Mouse (Mus musculus): Measurements from ENCODE around the gene Ctsq. TPM values are rescaled to one million over a fixed set of nuclear protein-coding genes. Genes with fewer than 3 reads are reported as not detected.
"Not testable (repeated sequence)": the region's sequence is repeated elsewhere in the genome, so short reads cannot be mapped to it uniquely, and the experiment has no call there.

Ctsq gene
- polyA plus RNA-seq (2016; fragmentation: Nextera tagmentation; extraction: Ambion mirVana), result not detected in 2 replicates

GRCm38 (mm10) chr13:61040531-61040930 is at the start of gene Ctsq:
Ctsq (minus strand) TSS chr13:61040631.
- Histone ChIP-seq H3K9me3 (replicated peaks) (peaks cover 18% of the 10 kb centered on the region), H3K4me2 (replicated peaks) (no peak within 1 kb of the TSS), H3K27ac (no peak within 1 kb of the TSS), H3K27me3 (no peaks in the 10 kb centered on the region), H3K4me1 (no peaks in the 10 kb centered on the region), H3K36me3 (no peaks in the 10 kb centered on the region), H3K4me3 (no peak within 1 kb of the TSS), H3K9ac (no peak within 1 kb of the TSS)
- no peak for ATAC-seq (ENCODE audit: low FRiP score)
- 61% methylated on average over 3 of the region's 3 CpGs for WGBS

GRCm38 (mm10) chr13:61022785-61023184 is 17.6 kb downstream of the Ctsq start:
- no peak overlapping the region for H3K27ac ChIP-seq
- H3K4me3 ChIP-seq, result no peak overlapping the region
- H3K4me2 ChIP-seq (replicated peaks), result no peak overlapping the region
- no peak for ATAC-seq (ENCODE audit: low FRiP score)
- peaks cover 28% of the 10 kb centered on the region for H3K9me3 ChIP-seq (replicated peaks)
- no peaks in the 10 kb centered on the region for H3K27me3 ChIP-seq
- WGBS, result 89% methylated on average over 3 of the region's 3 CpGs
- H3K9ac ChIP-seq, result no peak overlapping the region
- no peaks in the 10 kb centered on the region for H3K36me3 ChIP-seq
- no peaks in the 10 kb centered on the region for H3K4me1 ChIP-seq

- H3K9ac ChIP-seq, result no peak overlapping the region
- H3K4me1 ChIP-seq, result no peaks in the 10 kb centered on the region
- ATAC-seq (ENCODE audit: low FRiP score), result no peak
- 87% methylated on average over 6 of the region's 6 CpGs for WGBS
- no peaks in the 10 kb centered on the region for H3K27me3 ChIP-seq
- H3K27ac ChIP-seq, result no peak overlapping the region
- H3K4me2 ChIP-seq (replicated peaks), result no peak overlapping the region
- no peak overlapping the region for H3K4me3 ChIP-seq
- H3K36me3 ChIP-seq, result no peaks in the 10 kb centered on the region
- H3K9me3 ChIP-seq (replicated peaks), result peaks cover 23% of the 10 kb centered on the region
Observed at GRCm38 (mm10) chr13:61021844-61022243, 18.6 kb downstream of the Ctsq start.

GRCm38 (mm10) chr13:61010171-61010570 is 30.3 kb downstream of the Ctsq start:
- H3K4me1 ChIP-seq, result no peaks in the 10 kb centered on the region
- no peak for ATAC-seq (ENCODE audit: low FRiP score)
- H3K27me3 ChIP-seq, result no peaks in the 10 kb centered on the region
- H3K4me3 ChIP-seq, result no peak overlapping the region
- WGBS, result 77% methylated on average over 4 of the region's 4 CpGs
- no peak overlapping the region for H3K9ac ChIP-seq
- H3K9me3 ChIP-seq (replicated peaks), result peaks cover 28% of the 10 kb centered on the region
- H3K36me3 ChIP-seq, result no peaks in the 10 kb centered on the region
- no peak overlapping the region for H3K27ac ChIP-seq
- no peak overlapping the region for H3K4me2 ChIP-seq (replicated peaks)

GRCm38 (mm10) chr13:61005859-61006258 is 34.6 kb downstream of the Ctsq start, which contains the start of gene Ctsj:
Ctsj (minus strand) TSS chr13:61005959.
- Histone ChIP-seq H3K9ac (no peak within 1 kb of the TSS), H3K9me3 (replicated peaks) (peaks cover 27% of the 10 kb centered on the region), H3K4me1 (no peaks in the 10 kb centered on the region), H3K27ac (no peak within 1 kb of the TSS), H3K4me3 (no peak within 1 kb of the TSS), H3K27me3 (no peaks in the 10 kb centered on the region), H3K36me3 (no peaks in the 10 kb centered on the region), H3K4me2 (replicated peaks) (no peak within 1 kb of the TSS)
- no peak for ATAC-seq (ENCODE audit: low FRiP score)
- WGBS, result 77% methylated on average over 3 of the region's 3 CpGs

- no peaks in the 10 kb centered on the region for H3K27me3 ChIP-seq
- ATAC-seq (ENCODE audit: low FRiP score), result no peak
- H3K4me2 ChIP-seq (replicated peaks), result no peak overlapping the region
- WGBS, result 54% methylated on average over 2 of the region's 2 CpGs
- peaks cover 33% of the 10 kb centered on the region for H3K9me3 ChIP-seq (replicated peaks)
- no peaks in the 10 kb centered on the region for H3K4me1 ChIP-seq
- no peaks in the 10 kb centered on the region for H3K36me3 ChIP-seq
- no peak overlapping the region for H3K27ac ChIP-seq
- H3K9ac ChIP-seq, result no peak overlapping the region
- no peak overlapping the region for H3K4me3 ChIP-seq
Observed at GRCm38 (mm10) chr13:60997600-60997999, 42.8 kb downstream of the Ctsq start.

- ATAC-seq (ENCODE audit: low FRiP score); H3K36me3 ChIP-seq: not testable (repeated sequence)
- 78% methylated on average over 4 of the region's 5 CpGs for WGBS
Observed at GRCm38 (mm10) chr13:60986915-60987314, 53.5 kb downstream of the Ctsq start.

More at GRCm38 (mm10) chr13:60986915-60987314, 53.5 kb downstream of the Ctsq start:
- not testable (repeated sequence) for H3K9ac ChIP-seq; H3K9me3 ChIP-seq (replicated peaks); H3K4me3 ChIP-seq; H3K4me1 ChIP-seq; H3K27me3 ChIP-seq; H3K4me2 ChIP-seq (replicated peaks); H3K27ac ChIP-seq

Other genes starting within 250 kb of the Ctsq start
- gene Ctsll3, start 237.8 kb downstream of the Ctsq start, polyA plus RNA-seq (2016; fragmentation: Nextera tagmentation; extraction: Ambion mirVana), result not detected in 2 replicates
- 0.17 and 0.30 TPM in 2 replicates for gene 4930486L24Rik, start 176.2 kb downstream of the Ctsq start, polyA plus RNA-seq (2016; fragmentation: Nextera tagmentation; extraction: Ambion mirVana)
- gene Gm49392, start 143.7 kb downstream of the Ctsq start, polyA plus RNA-seq (2016; fragmentation: Nextera tagmentation; extraction: Ambion mirVana), result not detected in 2 replicates
- 0.96 and 2.4 TPM in 2 replicates for gene Ctla2b, start 143.2 kb downstream of the Ctsq start, polyA plus RNA-seq (2016; fragmentation: Nextera tagmentation; extraction: Ambion mirVana)
- gene Tpbpb, start 135.8 kb downstream of the Ctsq start, polyA plus RNA-seq (2016; fragmentation: Nextera tagmentation; extraction: Ambion mirVana), result not detected in 2 replicates
- gene Gm49393, start 105.0 kb downstream of the Ctsq start, polyA plus RNA-seq (2016; fragmentation: Nextera tagmentation; extraction: Ambion mirVana), result not detected in 2 replicates
- 0.64 and 1.6 TPM in 2 replicates for gene Gm49391, start 104.1 kb downstream of the Ctsq start, polyA plus RNA-seq (2016; fragmentation: Nextera tagmentation; extraction: Ambion mirVana)
- gene Ctla2a, start 104.0 kb downstream of the Ctsq start, polyA plus RNA-seq (2016; fragmentation: Nextera tagmentation; extraction: Ambion mirVana), result 10.1 and 14.1 TPM in 2 replicates
- gene Tpbpa, start 98.6 kb downstream of the Ctsq start, polyA plus RNA-seq (2016; fragmentation: Nextera tagmentation; extraction: Ambion mirVana), result not detected in 2 replicates
- gene Ctsj, start 34.7 kb downstream of the Ctsq start, polyA plus RNA-seq (2016; fragmentation: Nextera tagmentation; extraction: Ambion mirVana), result not detected in 2 replicates
- not detected in 2 replicates for gene Ctsr, start 123.6 kb upstream of the Ctsq start, polyA plus RNA-seq (2016; fragmentation: Nextera tagmentation; extraction: Ambion mirVana)
- not detected in 2 replicates for gene Cts6, start 162.8 kb upstream of the Ctsq start, polyA plus RNA-seq (2016; fragmentation: Nextera tagmentation; extraction: Ambion mirVana)
- not detected in 2 replicates for gene Cts8, start 214.7 kb upstream of the Ctsq start, polyA plus RNA-seq (2016; fragmentation: Nextera tagmentation; extraction: Ambion mirVana)
- not detected in 2 replicates for gene Gm49398, start 248.2 kb upstream of the Ctsq start, polyA plus RNA-seq (2016; fragmentation: Nextera tagmentation; extraction: Ambion mirVana)